9 mouse cellular contexts compared by ENCODE assay signal in genomic region chr7:100465248-100465647, GRCm38 (mm10). TPM values are rescaled to one million over a fixed set of nuclear protein-coding genes. Genes with fewer than 3 reads are reported as not detected.
DNase-seq lines count a peak whose midpoint lies in the region; ATAC-seq lines count a peak whose summit lies in the region.
"Had no signal": no experiment of that assay in that cellular context is flagged by ENCODE, and none has a peak within 500 bp of the region (broad histone marks: within the 10 kb centered on the region; RNA-seq: fewer than 3 reads in every experiment).

No protein-coding gene starts in this region.

- DNase-seq in heart, adult 11 months: no peak
- no peak for DNase-seq in embryonic facial prominence, embryonic 11.5 days (ENCODE audit: low spot score)
- peak; percentile 80 to 86 for DNase-seq in kidney, adult 8-10 months
- no peak for DNase-seq in thymus, postnatal 4 days
- DNase-seq in thymus, postnatal 25 days: no peak

- H3K4me1 ChIP-seq in heart, embryonic 11.5 days (ENCODE audit: control insufficient read depth, insufficient read depth, low read length): peaks cover 35% of the 10 kb centered on the region
- H3K4me1 ChIP-seq in embryonic facial prominence, embryonic 11.5 days (ENCODE audit: control insufficient read depth, insufficient read depth, low read length): no peaks in the 10 kb centered on the region
- H3K4me1 ChIP-seq in lung, embryonic 15.5 days: peaks cover 17% of the 10 kb centered on the region

- peak overlapping the region; percentile 54 for H3K4me2 ChIP-seq in heart, embryonic 11.5 days
- H3K4me2 ChIP-seq in embryonic facial prominence, embryonic 11.5 days (ENCODE audit: low read depth, low read length): no peak overlapping the region
- H3K4me2 ChIP-seq in lung, embryonic 15.5 days: peak overlapping the region; percentile 33

- no peaks in the 10 kb centered on the region for H3K9me3 ChIP-seq in heart, embryonic 11.5 days (replicated peaks; ENCODE audit: control insufficient read depth, low read length)
- no peaks in the 10 kb centered on the region for H3K9me3 ChIP-seq in embryonic facial prominence, embryonic 11.5 days (replicated peaks; ENCODE audit: control insufficient read depth, low read length)
- H3K9me3 ChIP-seq in lung, embryonic 15.5 days: no peaks in the 10 kb centered on the region

- no peaks in the 10 kb centered on the region for H3K27me3 ChIP-seq in heart, embryonic 11.5 days (ENCODE audit: control insufficient read depth, insufficient read depth, low read length)
- no peaks in the 10 kb centered on the region for H3K27me3 ChIP-seq in embryonic facial prominence, embryonic 11.5 days (ENCODE audit: control insufficient read depth, insufficient read depth, low read length)
- no peaks in the 10 kb centered on the region for H3K27me3 ChIP-seq in lung, embryonic 15.5 days

- H3K36me3 ChIP-seq in heart, embryonic 11.5 days (ENCODE audit: control insufficient read depth, insufficient read depth, low read length): 0 out of 2 replicates have a peak, but pooled peaks cover 3% of the 10 kb centered on the region
- no peaks in the 10 kb centered on the region; the same call in 1 of the 2 replicates for H3K36me3 ChIP-seq in embryonic facial prominence, embryonic 11.5 days (replicated peaks; ENCODE audit: control insufficient read depth, insufficient read depth, low read depth, low read length)
- no peaks in the 10 kb centered on the region for H3K36me3 ChIP-seq in lung, embryonic 15.5 days

- H3K4me3 ChIP-seq in heart, embryonic 11.5 days (ENCODE audit: low read depth, low read length): peak overlapping the region; percentile 25; the same call in 1 of the 2 replicates
- H3K4me3 ChIP-seq in embryonic facial prominence, embryonic 11.5 days (ENCODE audit: low read depth, low read length): no peak overlapping the region
- H3K4me3 ChIP-seq in lung, embryonic 15.5 days: no peak overlapping the region

- peak overlapping the region; percentile 89 for H3K27ac ChIP-seq in heart, embryonic 11.5 days (ENCODE audit: low read depth, low read length)
- no peak overlapping the region; the same call in 1 of the 2 replicates for H3K27ac ChIP-seq in embryonic facial prominence, embryonic 11.5 days (replicated peaks; ENCODE audit: low read depth, low read length)
- peak overlapping the region; percentile 78 for H3K27ac ChIP-seq in lung, embryonic 15.5 days

- ATAC-seq in heart, embryonic 11.5 days (replicated peaks; ENCODE audit: insufficient number of reproducible peaks, low FRiP score, low TSS enrichment): no peak
- ATAC-seq in embryonic facial prominence, embryonic 11.5 days (replicated peaks; ENCODE audit: insufficient number of reproducible peaks, low FRiP score, low TSS enrichment, low read depth): no peak; the same call in 1 of the 2 replicates
- ATAC-seq in lung, embryonic 15.5 days (ENCODE audit: borderline replicate concordance, extremely low read depth, low FRiP score, low TSS enrichment): 0 out of 2 replicates have a peak, but pooled peaks have one; percentile 1
- ATAC-seq in monocyte, adult 5-6 weeks (replicated peaks; ENCODE audit: insufficient number of reproducible peaks, low FRiP score, low TSS enrichment, poor library complexity, severe bottlenecking): no peak

- 62% methylated on average over 4 of the region's 4 CpGs for WGBS in heart, embryonic 11.5 days (ENCODE audit: insufficient replicate concordance)
- 77% methylated on average over 4 of the region's 4 CpGs for WGBS in embryonic facial prominence, embryonic 11.5 days
- 50% methylated on average over 4 of the region's 4 CpGs for WGBS in lung, embryonic 15.5 days

- H3K9ac ChIP-seq in heart, embryonic 11.5 days (ENCODE audit: low read depth, low read length): peak overlapping the region; percentile 61
- H3K9ac ChIP-seq in embryonic facial prominence, embryonic 11.5 days (replicated peaks; ENCODE audit: low read length): 0 out of 2 replicates have a peak overlapping the region, but pooled peaks have one; percentile 28
- peak overlapping the region; percentile 10; the same call in 1 of the 2 replicates for H3K9ac ChIP-seq in lung, embryonic 15.5 days

RNA-seq across cellular contexts. Expression of gene Ucp3, which starts 7.5 kb away (rescaled TPM):
- not detected in 2 replicates for polyA plus RNA-seq in heart, embryonic 11.5 days (2014; fragmentation: Nextera tagmentation; extraction: Ambion mirVana)
- not detected in 2 replicates for polyA plus RNA-seq in embryonic facial prominence, embryonic 11.5 days (2014; fragmentation: Nextera tagmentation; extraction: Ambion mirVana)
- polyA plus RNA-seq in lung, embryonic 15.5 days (2015; fragmentation: Nextera tagmentation; extraction: Ambion mirVana): 0.06 TPM in 1 of 2 replicates, not detected in the other
- total RNA-seq in monocyte, adult 5-6 weeks (2017): 0.29 TPM in 1 of 3 replicates, not detected in the others
- polyA plus RNA-seq: neural tube, embryonic 14.5 days had no signal

RNA-seq across cellular contexts. Expression of gene Ucp2, which starts 27.9 kb away (rescaled TPM):
- polyA plus RNA-seq in heart, embryonic 11.5 days (2014; fragmentation: Nextera tagmentation; extraction: Ambion mirVana): 216 and 245 TPM in 2 replicates
- polyA plus RNA-seq in embryonic facial prominence, embryonic 11.5 days (2014; fragmentation: Nextera tagmentation; extraction: Ambion mirVana): 98.4 and 108 TPM in 2 replicates
- 246 and 279 TPM in 2 replicates for polyA plus RNA-seq in lung, embryonic 15.5 days (2015; fragmentation: Nextera tagmentation; extraction: Ambion mirVana)
- total RNA-seq in monocyte, adult 5-6 weeks (2017): 334 to 441 TPM (median 351 TPM) in 3 replicates

RNA-seq across cellular contexts. Expression of gene Dnajb13, which starts 49.5 kb away (rescaled TPM):
- 0.19 and 0.21 TPM in 2 replicates for polyA plus RNA-seq in heart, embryonic 11.5 days (2014; fragmentation: Nextera tagmentation; extraction: Ambion mirVana)
- polyA plus RNA-seq in embryonic facial prominence, embryonic 11.5 days (2014; fragmentation: Nextera tagmentation; extraction: Ambion mirVana): 0.07 and 0.60 TPM in 2 replicates
- 4.1 and 4.2 TPM in 2 replicates for polyA plus RNA-seq in lung, embryonic 15.5 days (2015; fragmentation: Nextera tagmentation; extraction: Ambion mirVana)
- 1.7 to 3.6 TPM in 2 of 3 replicates, not detected in the other for total RNA-seq in monocyte, adult 5-6 weeks (2017)

Comparison
In these comparisons a context has a peak if more than half of its experiments do, and no peak if none do; other contexts are left out.
1. H3K9ac ChIP-seq: peak in every context shown above with its lines; median percentile 61 in heart, embryonic 11.5 days; 28 in embryonic facial prominence, embryonic 11.5 days; 10 in lung, embryonic 15.5 days.
2. DNase-seq: peak in kidney, adult 8-10 months (2 of 2); none in heart, adult 11 months (single experiment), embryonic facial prominence, embryonic 11.5 days (single experiment), thymus, postnatal 4 days (single experiment) and thymus, postnatal 25 days (single experiment).